8 mouse cellular contexts compared by ENCODE assay signal in genomic region chr16:32430474-32431046, GRCm38 (mm10). TPM values are rescaled to one million over a fixed set of nuclear protein-coding genes. Genes with fewer than 3 reads are reported as not detected.
DNase-seq lines count a peak whose midpoint lies in the region; ATAC-seq and TF ChIP-seq lines count a peak whose summit lies in the region.

TSS of gene Pcyt1a (plus strand) at chr16:32430921.

- H3K4me3 ChIP-seq in ES-Bruce4 (ENCODE audit: low read depth, low read length): peak within 1 kb of the TSS; percentile 95
- H3K4me3 ChIP-seq in forebrain, embryonic 12.5 days (replicated peaks): peak within 1 kb of the TSS; percentile 63
- H3K4me3 ChIP-seq in heart, embryonic 16.5 days (ENCODE audit: low read length): peak within 1 kb of the TSS; percentile 96
- H3K4me3 ChIP-seq in liver, embryonic 14.5 days (ENCODE audit: insufficient read depth in 1 of 2, low read depth in 2 of 2, low read length in 2 of 2): peak within 1 kb of the TSS; percentile 87 to 95
- H3K4me3 ChIP-seq in stomach, embryonic 15.5 days (replicated peaks): peak within 1 kb of the TSS; percentile 89

- DNase-seq in c-Kit-positive CD71-positive TER-119-positive erythroid progenitor cells, embryonic 14.5 days (ENCODE audit: low spot score): peak; percentile 91
- DNase-seq in kidney, postnatal 36 days: peak; percentile 93 to 95
- peak; percentile 87 to 90 (median 88) for DNase-seq in liver, embryonic 14.5 days (ENCODE audit: low read depth in 3 of 3, low spot score in 3 of 3)
- peak; percentile 95 for DNase-seq in neural tube, embryonic 10.5 days (ENCODE audit: extremely low spot score, low spot score)

- no peaks in the 10 kb centered on the region for H3K9me3 ChIP-seq in ES-Bruce4 (replicated peaks; ENCODE audit: control insufficient read depth, insufficient read depth, low read length, poor library complexity, severe bottlenecking)
- H3K9me3 ChIP-seq in forebrain, embryonic 12.5 days: no peaks in the 10 kb centered on the region
- H3K9me3 ChIP-seq in heart, embryonic 16.5 days (replicated peaks; ENCODE audit: control insufficient read depth, low read length): no peaks in the 10 kb centered on the region
- no peaks in the 10 kb centered on the region for H3K9me3 ChIP-seq in liver, embryonic 14.5 days (ENCODE audit: control insufficient read depth, low read length)
- no peaks in the 10 kb centered on the region for H3K9me3 ChIP-seq in stomach, embryonic 15.5 days

- H3K4me2 ChIP-seq in forebrain, embryonic 12.5 days: peak within 1 kb of the TSS; percentile 95
- H3K4me2 ChIP-seq in heart, embryonic 16.5 days (ENCODE audit: low read depth, low read length): peak within 1 kb of the TSS; percentile 90
- peak within 1 kb of the TSS; percentile 90 for H3K4me2 ChIP-seq in liver, embryonic 14.5 days (ENCODE audit: low read depth)
- peak within 1 kb of the TSS; percentile 92 for H3K4me2 ChIP-seq in stomach, embryonic 15.5 days

- TF ChIP-seq POLR2A in ES-Bruce4 (IDR thresholded peaks at IDR 0.05; ENCODE audit: insufficient read depth, low read length): no peak

- WGBS in forebrain, embryonic 12.5 days: under 1% methylated on average over 54 of the region's 54 CpGs
- under 1% methylated on average over 54 of the region's 54 CpGs for WGBS in heart, embryonic 16.5 days
- WGBS in liver, embryonic 14.5 days (ENCODE audit: insufficient replicate concordance): 2% methylated on average over 54 of the region's 54 CpGs
- under 1% methylated on average over 54 of the region's 54 CpGs for WGBS in stomach, embryonic 15.5 days

- no peak for TF ChIP-seq CTCF in ES-Bruce4 (IDR thresholded peaks at IDR 0.05; ENCODE audit: low read depth, low read length)
- TF ChIP-seq CTCF in liver, embryonic 14.5 days (IDR thresholded peaks at IDR 0.05; ENCODE audit: low read depth): no peak; the same call in 1 of the 2 replicates

- no peak for TF ChIP-seq EP300 in ES-Bruce4 (IDR thresholded peaks at IDR 0.05; ENCODE audit: insufficient read depth, low read depth, low read length)
- TF ChIP-seq EP300 in liver, embryonic 14.5 days (IDR thresholded peaks at IDR 0.05; ENCODE audit: low read depth): no peak; the same call in none of the 2 replicates

- H3K27me3 ChIP-seq in ES-Bruce4 (ENCODE audit: control insufficient read depth, insufficient read depth, low read length, poor library complexity, severe bottlenecking): no peaks in the 10 kb centered on the region
- H3K27me3 ChIP-seq in forebrain, embryonic 12.5 days: no peaks in the 10 kb centered on the region
- H3K27me3 ChIP-seq in heart, embryonic 16.5 days (ENCODE audit: control insufficient read depth, insufficient read depth, low read length): no peaks in the 10 kb centered on the region
- H3K27me3 ChIP-seq in liver, embryonic 14.5 days (ENCODE audit: control insufficient read depth, insufficient read depth, low read length): no peaks in the 10 kb centered on the region
- H3K27me3 ChIP-seq in stomach, embryonic 15.5 days (replicated peaks): no peaks in the 10 kb centered on the region

- peak; percentile 97 for ATAC-seq in forebrain, embryonic 12.5 days (ENCODE audit: low FRiP score)
- peak; percentile 93 for ATAC-seq in heart, embryonic 16.5 days (replicated peaks; ENCODE audit: extremely low read depth, insufficient read depth, low FRiP score)
- peak; percentile 95 for ATAC-seq in liver, embryonic 14.5 days (ENCODE audit: insufficient read depth)
- ATAC-seq in stomach, embryonic 15.5 days (ENCODE audit: insufficient read depth, low FRiP score, low read depth): peak; percentile 97

- peak within 1 kb of the TSS; percentile 59 for H3K9ac ChIP-seq in ES-Bruce4 (ENCODE audit: low read depth, poor library complexity, severe bottlenecking)
- H3K9ac ChIP-seq in forebrain, embryonic 12.5 days: peak within 1 kb of the TSS; percentile 80
- peak within 1 kb of the TSS; percentile 95 for H3K9ac ChIP-seq in heart, embryonic 16.5 days (ENCODE audit: low read length)
- H3K9ac ChIP-seq in liver, embryonic 14.5 days (replicated peaks): peak within 1 kb of the TSS; percentile 99
- H3K9ac ChIP-seq in stomach, embryonic 15.5 days: peak within 1 kb of the TSS; percentile 80

- H3K27ac ChIP-seq in ES-Bruce4 (ENCODE audit: insufficient read depth, low read length): peak within 1 kb of the TSS; percentile 42; the same call in 1 of the 2 replicates
- peak within 1 kb of the TSS; percentile 92 for H3K27ac ChIP-seq in forebrain, embryonic 12.5 days
- H3K27ac ChIP-seq in heart, embryonic 16.5 days (ENCODE audit: low read length): peak within 1 kb of the TSS; percentile 96
- H3K27ac ChIP-seq in liver, embryonic 14.5 days: peak within 1 kb of the TSS; percentile 91
- H3K27ac ChIP-seq in stomach, embryonic 15.5 days: peak within 1 kb of the TSS; percentile 91

- no peaks in the 10 kb centered on the region for H3K36me3 ChIP-seq in ES-Bruce4 (ENCODE audit: control insufficient read depth, insufficient read depth, low read length, poor library complexity, severe bottlenecking)
- no peaks in the 10 kb centered on the region for H3K36me3 ChIP-seq in forebrain, embryonic 12.5 days (replicated peaks)
- H3K36me3 ChIP-seq in heart, embryonic 16.5 days (ENCODE audit: control insufficient read depth, insufficient read depth): no peaks in the 10 kb centered on the region
- no peaks in the 10 kb centered on the region; the same call in none of the 2 replicates for H3K36me3 ChIP-seq in liver, embryonic 14.5 days (replicated peaks; ENCODE audit: control insufficient read depth, insufficient read depth, low read depth)
- no peaks in the 10 kb centered on the region for H3K36me3 ChIP-seq in stomach, embryonic 15.5 days

- no peaks in the 10 kb centered on the region for H3K4me1 ChIP-seq in ES-Bruce4 (ENCODE audit: control insufficient read depth, insufficient read depth, low read length)
- peaks cover 13% of the 10 kb centered on the region for H3K4me1 ChIP-seq in forebrain, embryonic 12.5 days
- peaks cover 23% of the 10 kb centered on the region for H3K4me1 ChIP-seq in heart, embryonic 16.5 days (ENCODE audit: control insufficient read depth, insufficient read depth, low read length)
- peaks cover 25 to 29% of the 10 kb centered on the region in 2 experiments for H3K4me1 ChIP-seq in liver, embryonic 14.5 days (replicated peaks; ENCODE audit: control insufficient read depth in 2 of 2, insufficient read depth in 2 of 2, low read length in 1 of 2)
- peaks cover 10% of the 10 kb centered on the region; the same call in 1 of the 2 replicates for H3K4me1 ChIP-seq in stomach, embryonic 15.5 days

RNA-seq across cellular contexts. Expression of gene Pcyt1a, which starts in this region (rescaled TPM):
- polyA plus RNA-seq in ES-Bruce4 (2011; ENCODE audit: insufficient read depth, insufficient read length, low read depth, missing spikeins): 14.6 and 17.8 TPM in 2 replicates
- 42.7 and 45.6 TPM in 2 replicates for polyA plus RNA-seq in forebrain, embryonic 12.5 days (2016; fragmentation: Nextera tagmentation; extraction: Ambion mirVana)
- 38.8 and 42.3 TPM in 2 replicates for polyA plus RNA-seq in heart, embryonic 16.5 days (2015; fragmentation: Nextera tagmentation; extraction: Ambion mirVana)
- 12.8 and 16.3 TPM in 2 replicates for polyA plus RNA-seq in liver, embryonic 14.5 days (2012; rRNA removed)
- 40.3 and 41.6 TPM in 2 replicates for polyA plus RNA-seq in liver, embryonic 14.5 days (2014; fragmentation: Nextera tagmentation; extraction: Ambion mirVana)
- 39.4 and 42.7 TPM in 2 replicates for polyA plus RNA-seq in stomach, embryonic 15.5 days (2015; fragmentation: Nextera tagmentation; extraction: Ambion mirVana)

Comparison
In these comparisons a context has a peak if more than half of its experiments do, and no peak if none do; other contexts are left out.
1. Peak in every context shown above with its lines: DNase-seq, ATAC-seq, H3K4me3 ChIP-seq and H3K27ac ChIP-seq.
2. H3K27ac ChIP-seq: peak in every context shown above with its lines; median percentile 96 in heart, embryonic 16.5 days; 92 in forebrain, embryonic 12.5 days; 91 in liver, embryonic 14.5 days; 91 in stomach, embryonic 15.5 days; 42 in ES-Bruce4.